Mouse (Mus musculus): ENCODE measurements around the gene Pzp. TPM values are rescaled to one million over a fixed set of nuclear protein-coding genes. Genes with fewer than 3 reads are reported as not detected.

Gene Pzp
- polyA plus RNA-seq, 1 experiment from 2014 or later = not detected

DNA sequence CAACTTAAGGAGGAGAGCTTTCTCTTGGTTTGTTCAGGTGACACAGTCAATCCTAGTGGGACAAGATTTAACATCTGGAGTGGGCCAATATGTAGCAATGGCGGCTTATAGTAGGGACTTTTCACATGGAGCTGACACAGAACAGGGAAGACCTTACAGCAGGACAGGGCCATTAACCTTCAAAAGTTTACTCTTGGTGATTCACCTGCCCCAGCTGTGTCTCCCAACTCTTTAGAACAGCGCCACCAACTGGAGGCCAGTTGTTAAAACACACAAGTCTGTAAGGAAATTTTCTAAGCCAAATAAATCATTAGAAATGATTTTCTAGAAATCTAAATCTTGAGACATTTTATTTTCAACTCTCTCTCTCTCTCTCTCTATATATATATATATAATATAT lies 59.2 kb downstream of the Pzp start:
- Histone ChIP-seq H3K27me3 (ENCODE audit: control insufficient read depth, insufficient read depth, low read length) (no peaks in the 10 kb centered on the region), H3K4me2 (ENCODE audit: low read depth) (no peak overlapping the region), H3K9ac (ENCODE audit: low read length) (no peak overlapping the region), H3K36me3 (ENCODE audit: control insufficient read depth, insufficient read depth, low read length) (no peaks in the 10 kb centered on the region), H3K4me1 (ENCODE audit: control insufficient read depth, insufficient read depth, low read length) (no peaks in the 10 kb centered on the region), H3K9me3 (ENCODE audit: control insufficient read depth, low read length) (no peaks in the 10 kb centered on the region), H3K4me3 (ENCODE audit: low read depth, low read length) (no peak overlapping the region), H3K27ac (ENCODE audit: low read depth, low read length) (no peak overlapping the region)
- WGBS = 41% methylated on average over 2 of the region's 2 CpGs
- peak; percentile 23 for DNase-seq (ENCODE audit: low spot score)
- no peak for ATAC-seq (ENCODE audit: insufficient read depth, low FRiP score, low TSS enrichment)

DNA sequence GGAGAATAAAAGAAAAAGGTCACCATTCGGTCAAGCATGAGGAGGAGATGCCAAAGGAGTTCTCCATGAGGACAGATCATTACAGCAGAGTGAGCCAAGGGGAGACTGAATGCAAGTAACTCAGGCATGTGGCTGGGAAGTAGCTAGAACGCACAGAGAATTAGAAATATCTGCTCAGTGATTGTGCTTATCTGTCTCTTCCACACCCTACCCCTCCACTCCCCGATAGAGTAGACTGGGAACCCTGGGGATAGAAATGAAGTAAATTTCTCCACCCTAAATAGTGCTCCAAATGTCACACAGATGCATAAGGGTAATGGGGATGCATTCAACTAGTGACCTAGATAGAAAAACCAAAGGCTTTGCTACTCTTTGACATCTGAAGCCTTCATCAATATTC lies 60.0 kb downstream of the Pzp start:
- no peak for ATAC-seq (ENCODE audit: insufficient read depth, low FRiP score, low TSS enrichment)

GRCm38 (mm10) chr6:128466043-128466442 lies 60.5 kb downstream of the Pzp start:
- 49% methylated on average over 7 of the region's 7 CpGs for WGBS
- H3K9ac ChIP-seq (ENCODE audit: low read length) = no peak overlapping the region
- no peaks in the 10 kb centered on the region for H3K4me1 ChIP-seq (ENCODE audit: control insufficient read depth, insufficient read depth, low read length)
- no peak overlapping the region for H3K27ac ChIP-seq (ENCODE audit: low read depth, low read length)
- no peaks in the 10 kb centered on the region for H3K9me3 ChIP-seq (ENCODE audit: control insufficient read depth, low read length)
- no peak overlapping the region for H3K4me2 ChIP-seq (ENCODE audit: low read depth)
- ATAC-seq (ENCODE audit: insufficient read depth, low FRiP score, low TSS enrichment) = no peak
- H3K36me3 ChIP-seq (ENCODE audit: control insufficient read depth, insufficient read depth, low read length) = no peaks in the 10 kb centered on the region
- DNase-seq (ENCODE audit: low spot score) = no peak
- H3K4me3 ChIP-seq (ENCODE audit: low read depth, low read length) = no peak overlapping the region
- no peaks in the 10 kb centered on the region for H3K27me3 ChIP-seq (ENCODE audit: control insufficient read depth, insufficient read depth, low read length)

More for the DNA sequence above, 60.0 kb downstream of the Pzp start:
- Histone ChIP-seq H3K4me2 (ENCODE audit: low read depth) (no peak overlapping the region), H3K36me3 (ENCODE audit: control insufficient read depth, insufficient read depth, low read length) (no peaks in the 10 kb centered on the region), H3K4me1 (ENCODE audit: control insufficient read depth, insufficient read depth, low read length) (no peaks in the 10 kb centered on the region), H3K27me3 (ENCODE audit: control insufficient read depth, insufficient read depth, low read length) (no peaks in the 10 kb centered on the region), H3K9me3 (ENCODE audit: control insufficient read depth, low read length) (no peaks in the 10 kb centered on the region), H3K4me3 (ENCODE audit: low read depth, low read length) (no peak overlapping the region), H3K27ac (ENCODE audit: low read depth, low read length) (no peak overlapping the region), H3K9ac (ENCODE audit: low read length) (no peak overlapping the region)
- 69% methylated on average over 3 of the region's 3 CpGs for WGBS
- no peak for DNase-seq (ENCODE audit: low spot score)

DNA sequence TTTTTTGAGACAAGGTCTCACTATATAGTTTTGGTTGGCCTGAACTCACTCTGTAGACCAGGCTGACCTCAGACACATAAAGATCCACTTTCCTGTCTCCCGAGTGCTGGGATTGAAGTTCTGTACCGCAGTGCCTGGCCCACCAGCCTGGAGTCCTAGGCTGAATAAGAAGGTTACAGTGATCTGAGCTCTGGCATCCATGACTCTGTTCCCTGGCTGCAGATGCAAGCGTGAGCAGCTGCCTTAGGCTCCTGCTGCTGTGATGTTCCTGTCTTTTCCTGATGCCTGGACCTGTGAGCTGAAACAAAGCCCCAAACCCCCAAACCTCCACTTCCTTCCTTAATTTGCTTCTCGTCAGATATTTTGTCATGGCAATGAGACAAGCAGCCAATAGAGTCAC lies 61.5 kb downstream of the Pzp start:
- Histone ChIP-seq H3K9me3 (ENCODE audit: control insufficient read depth, low read length) (no peaks in the 10 kb centered on the region), H3K27me3 (ENCODE audit: control insufficient read depth, insufficient read depth, low read length) (no peaks in the 10 kb centered on the region), H3K4me2 (ENCODE audit: low read depth) (no peak overlapping the region), H3K9ac (ENCODE audit: low read length) (no peak overlapping the region), H3K4me3 (ENCODE audit: low read depth, low read length) (no peak overlapping the region), H3K27ac (ENCODE audit: low read depth, low read length) (no peak overlapping the region), H3K36me3 (ENCODE audit: control insufficient read depth, insufficient read depth, low read length) (no peaks in the 10 kb centered on the region), H3K4me1 (ENCODE audit: control insufficient read depth, insufficient read depth, low read length) (no peaks in the 10 kb centered on the region)
- ATAC-seq (ENCODE audit: insufficient read depth, low FRiP score, low TSS enrichment) = no peak
- 88% methylated on average over 4 of the region's 4 CpGs for WGBS
- DNase-seq (ENCODE audit: low spot score) = no peak

- Histone ChIP-seq H3K27ac (ENCODE audit: low read depth, low read length) (no peak overlapping the region), H3K4me1 (ENCODE audit: control insufficient read depth, insufficient read depth, low read length) (no peaks in the 10 kb centered on the region), H3K27me3 (ENCODE audit: control insufficient read depth, insufficient read depth, low read length) (no peaks in the 10 kb centered on the region), H3K36me3 (ENCODE audit: control insufficient read depth, insufficient read depth, low read length) (no peaks in the 10 kb centered on the region), H3K4me3 (ENCODE audit: low read depth, low read length) (no peak overlapping the region), H3K9me3 (ENCODE audit: control insufficient read depth, low read length) (no peaks in the 10 kb centered on the region), H3K9ac (ENCODE audit: low read length) (no peak overlapping the region), H3K4me2 (ENCODE audit: low read depth) (no peak overlapping the region)
- DNase-seq (ENCODE audit: low spot score) = no peak
- no peak for ATAC-seq (ENCODE audit: insufficient read depth, low FRiP score, low TSS enrichment)
Observed at GRCm38 (mm10) chr6:128461606-128462005, 64.9 kb downstream of the Pzp start.

GRCm38 (mm10) chr6:128460729-128461503 lies 65.6 kb downstream of the Pzp start:
- H3K4me2 ChIP-seq (ENCODE audit: low read depth) = no peak overlapping the region
- 85% methylated on average over 14 of the region's 14 CpGs for WGBS
- DNase-seq (ENCODE audit: low spot score) (no peak), ATAC-seq (ENCODE audit: insufficient read depth, low FRiP score, low TSS enrichment) (no peak)
- H3K36me3 ChIP-seq (ENCODE audit: control insufficient read depth, insufficient read depth, low read length) = no peaks in the 10 kb centered on the region
- H3K9ac ChIP-seq (ENCODE audit: low read length) = no peak overlapping the region
- H3K27ac ChIP-seq (ENCODE audit: low read depth, low read length) = no peak overlapping the region
- H3K9me3 ChIP-seq (ENCODE audit: control insufficient read depth, low read length) = no peaks in the 10 kb centered on the region
- H3K27me3 ChIP-seq (ENCODE audit: control insufficient read depth, insufficient read depth, low read length) = no peaks in the 10 kb centered on the region
- no peaks in the 10 kb centered on the region for H3K4me1 ChIP-seq (ENCODE audit: control insufficient read depth, insufficient read depth, low read length)
- no peak overlapping the region for H3K4me3 ChIP-seq (ENCODE audit: low read depth, low read length)

DNA sequence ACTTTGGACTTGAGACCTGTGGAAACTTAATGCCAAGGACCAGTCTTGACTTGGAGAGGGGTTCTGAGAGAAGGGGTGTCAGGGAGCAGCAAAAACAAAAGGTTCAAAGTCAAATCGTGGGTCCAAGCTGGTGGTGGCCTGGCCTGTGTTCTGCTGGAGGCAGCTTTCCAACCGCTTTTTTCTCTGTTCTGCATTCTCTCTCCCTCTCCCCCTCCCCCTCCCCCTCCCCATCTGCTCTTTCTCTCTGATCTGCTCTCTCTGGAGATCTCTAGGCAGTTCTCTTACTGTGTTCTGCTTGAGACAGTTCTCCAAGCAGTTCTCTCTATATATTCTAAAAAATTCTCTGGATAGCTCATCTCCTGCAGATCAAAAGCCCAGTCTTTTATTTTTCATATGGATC lies 66.2 kb downstream of the Pzp start:
- Histone ChIP-seq H3K27me3 (ENCODE audit: control insufficient read depth, insufficient read depth, low read length) (no peaks in the 10 kb centered on the region), H3K4me2 (ENCODE audit: low read depth) (no peak overlapping the region), H3K36me3 (ENCODE audit: control insufficient read depth, insufficient read depth, low read length) (no peaks in the 10 kb centered on the region), H3K9me3 (ENCODE audit: control insufficient read depth, low read length) (no peaks in the 10 kb centered on the region), H3K9ac (ENCODE audit: low read length) (no peak overlapping the region), H3K4me1 (ENCODE audit: control insufficient read depth, insufficient read depth, low read length) (no peaks in the 10 kb centered on the region), H3K4me3 (ENCODE audit: low read depth, low read length) (no peak overlapping the region), H3K27ac (ENCODE audit: low read depth, low read length) (no peak overlapping the region)
- WGBS = 47% methylated on average over 2 of the region's 2 CpGs
- DNase-seq (ENCODE audit: low spot score) (no peak), ATAC-seq (ENCODE audit: insufficient read depth, low FRiP score, low TSS enrichment) (no peak)

- Histone ChIP-seq H3K4me1 (ENCODE audit: control insufficient read depth, insufficient read depth, low read length) (no peaks in the 10 kb centered on the region), H3K9me3 (ENCODE audit: control insufficient read depth, low read length) (no peaks in the 10 kb centered on the region), H3K4me2 (ENCODE audit: low read depth) (no peak overlapping the region), H3K4me3 (ENCODE audit: low read depth, low read length) (no peak overlapping the region), H3K27me3 (ENCODE audit: control insufficient read depth, insufficient read depth, low read length) (no peaks in the 10 kb centered on the region), H3K27ac (ENCODE audit: low read depth, low read length) (no peak overlapping the region), H3K36me3 (ENCODE audit: control insufficient read depth, insufficient read depth, low read length) (no peaks in the 10 kb centered on the region), H3K9ac (ENCODE audit: low read length) (no peak overlapping the region)
- ATAC-seq (ENCODE audit: insufficient read depth, low FRiP score, low TSS enrichment) (no peak), DNase-seq (ENCODE audit: low spot score) (no peak)
- WGBS = 91% methylated on average over 5 of the region's 5 CpGs
Observed at GRCm38 (mm10) chr6:128457186-128457585, 69.3 kb downstream of the Pzp start.

DNA sequence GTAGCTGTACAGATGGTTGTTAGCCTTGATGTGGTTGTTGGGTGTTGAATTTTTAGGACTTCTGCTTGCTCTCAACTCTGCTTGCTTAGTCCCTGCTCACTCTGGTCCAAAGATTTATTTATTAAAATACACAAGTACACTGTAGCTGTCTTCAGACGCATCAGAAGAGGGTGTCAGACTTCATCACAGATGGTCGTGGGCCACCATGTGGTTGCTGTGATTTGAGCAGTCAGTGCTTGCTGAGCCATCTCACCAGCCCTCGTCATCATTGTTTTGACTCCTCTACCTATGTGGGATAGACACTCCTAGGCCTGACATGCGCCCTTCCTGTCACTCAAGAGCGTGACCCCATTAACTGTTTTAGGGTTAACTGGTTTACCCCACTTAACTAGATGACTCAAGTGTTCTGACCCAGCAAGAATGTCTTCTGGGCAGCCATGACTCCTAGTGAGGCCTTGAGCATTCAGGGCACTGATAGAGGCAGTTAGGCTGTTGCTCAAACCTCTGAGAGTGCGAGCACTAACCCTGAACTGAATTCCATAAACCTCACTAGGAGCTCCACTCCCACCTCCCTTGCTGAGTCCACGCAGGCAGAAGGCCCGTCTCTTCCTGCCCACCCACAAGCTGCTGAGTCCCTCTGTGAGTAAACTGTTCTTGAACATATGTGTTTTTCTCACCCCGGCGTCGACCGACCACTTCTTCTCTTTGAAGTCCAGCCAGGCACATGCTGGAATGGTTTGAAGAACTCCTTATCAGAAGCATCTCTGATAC lies 70.5 kb downstream of the Pzp start:
- H3K4me2 ChIP-seq (ENCODE audit: low read depth) = no peak overlapping the region
- no peak for DNase-seq (ENCODE audit: low spot score)

More for the DNA sequence above, 70.5 kb downstream of the Pzp start:
- H3K27me3 ChIP-seq (ENCODE audit: control insufficient read depth, insufficient read depth, low read length) = no peaks in the 10 kb centered on the region
- H3K4me3 ChIP-seq (ENCODE audit: low read depth, low read length) = no peak overlapping the region
- no peaks in the 10 kb centered on the region for H3K9me3 ChIP-seq (ENCODE audit: control insufficient read depth, low read length)
- ATAC-seq (ENCODE audit: insufficient read depth, low FRiP score, low TSS enrichment) = no peak
- H3K4me1 ChIP-seq (ENCODE audit: control insufficient read depth, insufficient read depth, low read length) = no peaks in the 10 kb centered on the region
- no peak overlapping the region for H3K27ac ChIP-seq (ENCODE audit: low read depth, low read length)
- no peak overlapping the region for H3K9ac ChIP-seq (ENCODE audit: low read length)
- no peaks in the 10 kb centered on the region for H3K36me3 ChIP-seq (ENCODE audit: control insufficient read depth, insufficient read depth, low read length)
- 83% methylated on average over 12 of the region's 12 CpGs for WGBS

Data from neural tube, embryonic 11.5 days (tissue).